Mouse (Mus musculus) lung, postnatal 0 days (tissue): ENCODE data around the gene Rabepk. TPM values are rescaled to one million over a fixed set of nuclear protein-coding genes. Genes with fewer than 3 reads are reported as not detected.
"Not testable (repeated sequence)": the region's sequence is repeated elsewhere in the genome, so short reads cannot be mapped to it uniquely, and the experiment has no call there.

Experiments used
- ATAC-seq: fragments of 200-750 bp; cut with Nextera tagmentation; 2 replicates; pipeline ENCODE4 v1.8.0; 2017; ENCODE audit warnings: moderate library complexity
- DNase-seq: peaks from one replicate; pipeline ENCODE4 v3.0.0-alpha.2; 2016; ENCODE audit warnings: low spot score
- H3K27ac ChIP-seq: fragments of 300-500 bp; sonication (generic); 2 replicates; pipeline ENCODE4 v1.5.1; 2014; ENCODE audit warnings: antibody characterized with exemption, mild to moderate bottlenecking, low read length, mixed read lengths
- H3K27me3 ChIP-seq: fragments of 300-500 bp; sonication (generic); replicated peaks from 2 replicates; pipeline ENCODE4 v1.6.1; 2014; ENCODE audit warnings: low read length, mixed read lengths; ENCODE audit not compliant: insufficient read depth
- H3K36me3 ChIP-seq: fragments of 300-500 bp; sonication (generic); 2 replicates; pipeline ENCODE4 v1.6.1; 2014; ENCODE audit warnings: low read length, mixed read lengths; ENCODE audit not compliant: insufficient read depth
- H3K4me1 ChIP-seq: fragments of 300-500 bp; sonication (generic); 2 replicates; pipeline ENCODE4 v1.6.1; 2014; ENCODE audit warnings: antibody characterized with exemption, low read depth, low read length, mixed read lengths; ENCODE audit not compliant: insufficient read depth
- H3K4me2 ChIP-seq: fragments of 300-500 bp; sonication (generic); replicated peaks from 2 replicates; pipeline ENCODE4 v1.6.1; 2014; ENCODE audit warnings: low read depth, mild to moderate bottlenecking, low read length, moderate library complexity, mixed read lengths
- H3K4me3 ChIP-seq: fragments of 300-500 bp; sonication (generic); 2 replicates; pipeline ENCODE4 v1.5.1; 2014; ENCODE audit warnings: low read depth, low read length
- H3K9ac ChIP-seq: fragments of 300-500 bp; sonication (generic); replicated peaks from 2 replicates; pipeline ENCODE4 v1.6.1; 2014; ENCODE audit warnings: low read depth, mild to moderate bottlenecking
- H3K9me3 ChIP-seq: fragments of 300-500 bp; sonication (generic); 2 replicates; pipeline ENCODE4 v1.6.1; 2016; ENCODE audit warnings: low read length, mixed read lengths
- CTCF ChIP-seq: IDR thresholded peaks from 2 replicates; pipeline ENCODE4 v1.5.1; 2016; ENCODE audit warnings: antibody characterized with exemption, mild to moderate bottlenecking
- EP300 ChIP-seq: IDR thresholded peaks from 2 replicates; pipeline ENCODE4 v1.6.1; 2016; ENCODE audit warnings: antibody characterized with exemption, mild to moderate bottlenecking, control low read depth
- WGBS: fragments of 180-500 bp; shearing (Covaris S2); extraction: QIAGEN DNeasy Blood & Tissue Kit; methylation state at CpG from one replicate; pipeline ENCODE4 v1.1.7; 2014; 5-methylcytosine and 5-hydroxymethylcytosine counted together
- polyA plus RNA-seq: library from polyadenylated mRNA; unstranded; fragments of >200 nt; fragmentation: Nextera tagmentation; extraction: Ambion mirVana; gene quantifications from 2 replicates; pipeline ENCODE4 v1.2.1, GENCODE M21; 2015

The Rabepk gene
- polyA plus RNA-seq, 1 experiment from 2014 or later: 18.5 TPM

GRCm38 (mm10) chr2:34771368-34772226 is 28.1 kb downstream of the Rabepk start, which contains the start of gene Hspa5:
Gene Hspa5 (plus strand): TSS chr2:34771970.
- Histone ChIP-seq H3K9ac (peak within 1 kb of the TSS; percentile 95), H3K27me3 (no peaks in the 10 kb centered on the region), H3K27ac (peak within 1 kb of the TSS; percentile 93), H3K4me1 (peaks cover 12% of the 10 kb centered on the region; the same call in 1 of the 2 replicates), H3K4me2 (peak within 1 kb of the TSS; percentile 71), H3K4me3 (peak within 1 kb of the TSS; percentile 96), H3K36me3 (peaks cover 27% of the 10 kb centered on the region; the same call in 1 of the 2 replicates), H3K9me3 (no peaks in the 10 kb centered on the region)
- TF ChIP-seq EP300 (no peak), CTCF (no peak)
- under 1% methylated on average over 60 of the region's 60 CpGs for WGBS
- peak; percentile 99 for ATAC-seq
- DNase-seq: peak; percentile 100

- Histone ChIP-seq H3K27me3 (no peaks in the 10 kb centered on the region), H3K4me2 (peak overlapping the region; percentile 71), H3K9me3 (no peaks in the 10 kb centered on the region), H3K9ac (peak overlapping the region; percentile 95), H3K36me3 (peaks cover 21% of the 10 kb centered on the region; the same call in 1 of the 2 replicates), H3K27ac (peak overlapping the region; percentile 93), H3K4me1 (peaks cover 12% of the 10 kb centered on the region; the same call in 1 of the 2 replicates), H3K4me3 (peak overlapping the region; percentile 96)
- WGBS: under 1% methylated on average over 6 of the region's 6 CpGs
- DNase-seq (no peak), ATAC-seq (no peak)
- TF ChIP-seq EP300 (no peak), CTCF (no peak)
Observed at GRCm38 (mm10) chr2:34770951-34771350, 28.8 kb downstream of the Rabepk start.

- TF ChIP-seq EP300 (no peak), CTCF (no peak)
- H3K36me3 ChIP-seq: peaks cover 13% of the 10 kb centered on the region; the same call in 1 of the 2 replicates
- H3K4me2 ChIP-seq: no peak overlapping the region
- H3K9me3 ChIP-seq: no peaks in the 10 kb centered on the region
- ATAC-seq: no peak
- H3K27me3 ChIP-seq: no peaks in the 10 kb centered on the region
- no peak overlapping the region for H3K9ac ChIP-seq
- peak; percentile 50 for DNase-seq
- H3K4me3 ChIP-seq: no peak overlapping the region
- H3K27ac ChIP-seq: no peak overlapping the region
- peaks cover 12% of the 10 kb centered on the region; the same call in 1 of the 2 replicates for H3K4me1 ChIP-seq
- WGBS: 74% methylated on average over 2 of the region's 2 CpGs
Observed at GRCm38 (mm10) chr2:34770049-34770448, 29.7 kb downstream of the Rabepk start.

GRCm38 (mm10) chr2:34764801-34765200 is 34.9 kb downstream of the Rabepk start:
- Histone ChIP-seq H3K4me2 (no peak overlapping the region), H3K9ac (no peak overlapping the region), H3K9me3 (no peaks in the 10 kb centered on the region), H3K27ac (no peak overlapping the region), H3K4me3 (no peak overlapping the region), H3K36me3 (no peaks in the 10 kb centered on the region), H3K4me1 (no peaks in the 10 kb centered on the region), H3K27me3 (no peaks in the 10 kb centered on the region)
- 49% methylated on average over 12 of the region's 12 CpGs for WGBS
- no peak for ATAC-seq
- TF ChIP-seq EP300 (no peak), CTCF (no peak)
- DNase-seq: no peak

GRCm38 (mm10) chr2:34762872-34763271 is 36.8 kb downstream of the Rabepk start:
- DNase-seq: no peak

GRCm38 (mm10) chr2:34762174-34762573 is 37.5 kb downstream of the Rabepk start:
- Histone ChIP-seq H3K9me3 (no peaks in the 10 kb centered on the region), H3K4me1 (no peaks in the 10 kb centered on the region), H3K4me3 (no peak overlapping the region), H3K9ac (no peak overlapping the region), H3K27me3 (no peaks in the 10 kb centered on the region), H3K27ac (no peak overlapping the region), H3K36me3 (no peaks in the 10 kb centered on the region), H3K4me2 (no peak overlapping the region)
- WGBS: 60% methylated on average over 2 of the region's 2 CpGs
- TF ChIP-seq CTCF: no peak
- TF ChIP-seq EP300: no peak
- no peak for ATAC-seq
- DNase-seq: no peak

More at GRCm38 (mm10) chr2:34762872-34763271, 36.8 kb downstream of the Rabepk start:
- no peaks in the 10 kb centered on the region for H3K27me3 ChIP-seq
- ATAC-seq: no peak
- H3K36me3 ChIP-seq: no peaks in the 10 kb centered on the region
- no peak for TF ChIP-seq EP300
- H3K4me2 ChIP-seq: no peak overlapping the region
- WGBS: 40% methylated on average over 2 of the region's 2 CpGs
- H3K4me3 ChIP-seq: no peak overlapping the region
- no peaks in the 10 kb centered on the region for H3K4me1 ChIP-seq
- H3K27ac ChIP-seq: no peak overlapping the region
- no peak overlapping the region for H3K9ac ChIP-seq
- H3K9me3 ChIP-seq: no peaks in the 10 kb centered on the region

- H3K27me3 ChIP-seq, H3K4me3 ChIP-seq, H3K9ac ChIP-seq, H3K9me3 ChIP-seq, H3K4me1 ChIP-seq, H3K4me2 ChIP-seq, DNase-seq, H3K36me3 ChIP-seq, H3K27ac ChIP-seq, ATAC-seq: not testable (repeated sequence)
- WGBS: 83% methylated on average over 5 of the region's 5 CpGs
Observed at GRCm38 (mm10) chr2:34761272-34761671, 38.4 kb downstream of the Rabepk start.
